Mouse (Mus musculus): ENCODE data around the gene Ttll4. TPM values are rescaled to one million over a fixed set of nuclear protein-coding genes. Genes with fewer than 3 reads are reported as not detected.

Gene Ttll4
- polyA plus RNA-seq, 1 experiment from 2014 or later, result 25.8 TPM

- no peak overlapping the region for H3K4me3 ChIP-seq
- no peaks in the 10 kb centered on the region for H3K36me3 ChIP-seq
- no peak overlapping the region for H3K27ac ChIP-seq (ENCODE audit: poor library complexity, severe bottlenecking)
- peaks cover 10% of the 10 kb centered on the region for H3K27me3 ChIP-seq (replicated peaks)
- WGBS, result 75% methylated on average over 4 of the region's 4 CpGs
- peaks cover 26% of the 10 kb centered on the region for H3K4me1 ChIP-seq (replicated peaks)
- ATAC-seq (ENCODE audit: insufficient number of reproducible peaks, low FRiP score), result no peak
- no peaks in the 10 kb centered on the region for H3K9me3 ChIP-seq (replicated peaks)
- H3K4me2 ChIP-seq, result no peak overlapping the region
- no peak overlapping the region for H3K9ac ChIP-seq
These were observed 89.1 kb downstream of the Ttll4 start for GRCm38 (mm10) chr1:74750683-74751082.

DNA sequence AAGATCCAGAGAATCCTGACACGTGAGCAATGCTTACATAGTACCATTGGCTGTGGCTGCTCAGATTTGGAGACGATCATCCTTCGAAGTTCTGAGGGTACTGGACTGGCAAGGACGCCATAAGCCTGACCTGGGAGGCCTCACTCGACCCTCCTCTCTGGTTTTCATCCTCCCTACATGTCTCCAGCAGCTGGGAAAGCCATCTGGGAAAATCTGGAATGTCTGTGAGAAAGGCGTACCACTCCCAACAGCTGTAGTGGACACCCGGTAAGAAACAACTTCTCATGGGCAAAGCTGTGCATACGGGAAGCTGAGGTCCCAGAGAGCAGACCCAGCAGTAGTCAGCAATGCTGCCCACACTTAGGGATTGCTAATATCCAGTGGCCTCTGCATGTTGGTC lies 90.6 kb downstream of the Ttll4 start:
- no peak overlapping the region for H3K9ac ChIP-seq
- H3K4me3 ChIP-seq, result no peak overlapping the region
- H3K27me3 ChIP-seq (replicated peaks), result peaks cover 6% of the 10 kb centered on the region
- no peaks in the 10 kb centered on the region for H3K9me3 ChIP-seq (replicated peaks)
- H3K4me1 ChIP-seq (replicated peaks), result peaks cover 25% of the 10 kb centered on the region
- no peak overlapping the region for H3K27ac ChIP-seq (ENCODE audit: poor library complexity, severe bottlenecking)
- no peak for ATAC-seq (ENCODE audit: insufficient number of reproducible peaks, low FRiP score)
- no peak overlapping the region for H3K4me2 ChIP-seq
- H3K36me3 ChIP-seq, result no peaks in the 10 kb centered on the region
- WGBS, result 81% methylated on average over 8 of the region's 8 CpGs

GRCm38 (mm10) chr1:74752833-74753232 lies 91.3 kb downstream of the Ttll4 start:
- ATAC-seq (ENCODE audit: insufficient number of reproducible peaks, low FRiP score), result no peak
- Histone ChIP-seq H3K9me3 (replicated peaks) (no peaks in the 10 kb centered on the region), H3K27ac (ENCODE audit: poor library complexity, severe bottlenecking) (no peak overlapping the region), H3K4me1 (replicated peaks) (peaks cover 19% of the 10 kb centered on the region), H3K4me3 (no peak overlapping the region), H3K9ac (no peak overlapping the region), H3K27me3 (replicated peaks) (peaks cover 4% of the 10 kb centered on the region), H3K36me3 (no peaks in the 10 kb centered on the region), H3K4me2 (no peak overlapping the region)
- WGBS, result 88% methylated on average over 3 of the region's 3 CpGs

Other genes starting within 250 kb of the Ttll4 start
- 36.0 and 36.7 TPM in 2 replicates for gene Cnot9, start 155.7 kb upstream of the Ttll4 start, polyA plus RNA-seq (2016; fragmentation: Nextera tagmentation; extraction: Ambion mirVana)
- gene Plcd4, start 118.9 kb upstream of the Ttll4 start, polyA plus RNA-seq (2016; fragmentation: Nextera tagmentation; extraction: Ambion mirVana), result 0.18 and 0.36 TPM in 2 replicates
- gene Usp37, start 117.5 kb upstream of the Ttll4 start, polyA plus RNA-seq (2016; fragmentation: Nextera tagmentation; extraction: Ambion mirVana), result 24.7 and 26.8 TPM in 2 replicates
- gene Zfp142, start 73.5 kb upstream of the Ttll4 start, polyA plus RNA-seq (2016; fragmentation: Nextera tagmentation; extraction: Ambion mirVana), result 5.9 and 7.9 TPM in 2 replicates
- gene Bcs1l, start 73.5 kb upstream of the Ttll4 start, polyA plus RNA-seq (2016; fragmentation: Nextera tagmentation; extraction: Ambion mirVana), result 19.0 and 20.1 TPM in 2 replicates
- gene Rnf25, start 60.3 kb upstream of the Ttll4 start, polyA plus RNA-seq (2016; fragmentation: Nextera tagmentation; extraction: Ambion mirVana), result 22.9 and 23.9 TPM in 2 replicates
- gene Stk36, start 60.3 kb upstream of the Ttll4 start, polyA plus RNA-seq (2016; fragmentation: Nextera tagmentation; extraction: Ambion mirVana), result 4.4 and 4.9 TPM in 2 replicates
- 13.5 and 13.8 TPM in 2 replicates for gene Cyp27a1, start 51.8 kb downstream of the Ttll4 start, polyA plus RNA-seq (2016; fragmentation: Nextera tagmentation; extraction: Ambion mirVana)
- 6.0 and 7.2 TPM in 2 replicates for gene Prkag3, start 87.5 kb downstream of the Ttll4 start, polyA plus RNA-seq (2016; fragmentation: Nextera tagmentation; extraction: Ambion mirVana)
- 0.41 and 1.3 TPM in 2 replicates for gene Wnt6, start 110.1 kb downstream of the Ttll4 start, polyA plus RNA-seq (2016; fragmentation: Nextera tagmentation; extraction: Ambion mirVana)
- 0.28 TPM in 1 of 2 replicates, not detected in the other for gene Wnt10a, start 129.8 kb downstream of the Ttll4 start, polyA plus RNA-seq (2016; fragmentation: Nextera tagmentation; extraction: Ambion mirVana)
- not detected in 2 replicates for gene Cdk5r2, start 193.2 kb downstream of the Ttll4 start, polyA plus RNA-seq (2016; fragmentation: Nextera tagmentation; extraction: Ambion mirVana)
- gene Fev, start 223.7 kb downstream of the Ttll4 start, polyA plus RNA-seq (2016; fragmentation: Nextera tagmentation; extraction: Ambion mirVana), result 3.9 and 4.0 TPM in 2 replicates
- not detected in 2 replicates for gene Cryba2, start 231.4 kb downstream of the Ttll4 start, polyA plus RNA-seq (2016; fragmentation: Nextera tagmentation; extraction: Ambion mirVana)